Mouse (Mus musculus) stomach, postnatal 0 days (tissue): ENCODE measurements around the gene Mrpl34. TPM values are rescaled to one million over a fixed set of nuclear protein-coding genes. Genes with fewer than 3 reads are reported as not detected.

Source experiments
- ATAC-seq: fragments of 200-750 bp; cut with Nextera tagmentation; 2 replicates; pipeline ENCODE4 v1.8.0; 2017; ENCODE audit not compliant: low FRiP score, low TSS enrichment
- DNase-seq: peaks from one replicate; pipeline ENCODE4 v3.0.0-alpha.2; 2016; ENCODE audit warnings: low spot score
- H3K27ac ChIP-seq: fragments of 300-500 bp; sonication (generic); replicated peaks from 2 replicates; pipeline ENCODE4 v1.5.1; 2014; ENCODE audit warnings: mild to moderate bottlenecking, control low read depth
- H3K27me3 ChIP-seq: fragments of 300-500 bp; sonication (generic); 2 replicates; pipeline ENCODE4 v1.6.1; 2014; ENCODE audit warnings: low read length; ENCODE audit not compliant: control insufficient read depth, insufficient read depth
- H3K36me3 ChIP-seq: fragments of 300-500 bp; sonication (generic); 2 replicates; pipeline ENCODE4 v1.6.1; 2014; ENCODE audit warnings: low read length, mixed read lengths; ENCODE audit not compliant: control insufficient read depth, insufficient read depth
- H3K4me1 ChIP-seq: fragments of 300-500 bp; sonication (generic); replicated peaks from 2 replicates; pipeline ENCODE4 v1.6.1; 2014; ENCODE audit warnings: antibody characterized with exemption; ENCODE audit not compliant: control insufficient read depth, insufficient read depth
- H3K4me2 ChIP-seq: fragments of 300-500 bp; sonication (generic); replicated peaks from 2 replicates; pipeline ENCODE4 v1.6.1; 2014; ENCODE audit warnings: low read depth, mild to moderate bottlenecking, control low read depth, moderate library complexity
- H3K4me3 ChIP-seq: fragments of 300-500 bp; sonication (generic); 2 replicates; pipeline ENCODE4 v1.5.1; 2014; ENCODE audit warnings: low read depth, low read length, control low read depth
- H3K9ac ChIP-seq: fragments of 300-500 bp; sonication (generic); 2 replicates; pipeline ENCODE4 v1.6.1; 2014; ENCODE audit warnings: mild to moderate bottlenecking, low read length, control low read depth, mixed read lengths
- H3K9me3 ChIP-seq: fragments of 300-500 bp; sonication (generic); 2 replicates; pipeline ENCODE4 v1.6.1; 2016; ENCODE audit warnings: low read length; ENCODE audit not compliant: control insufficient read depth
- CTCF ChIP-seq: IDR thresholded peaks from 2 replicates; pipeline ENCODE4 v1.5.1; 2016; ENCODE audit warnings: antibody characterized with exemption, low read depth, mild to moderate bottlenecking, moderate library complexity
- EP300 ChIP-seq: optimal IDR thresholded peaks from 2 replicates; pipeline ENCODE3; 2016; ENCODE audit warnings: antibody characterized with exemption
- WGBS: fragments of 180-500 bp; shearing (Covaris S2); extraction: QIAGEN DNeasy Blood & Tissue Kit; methylation state at CpG from one replicate; pipeline ENCODE4 v1.1.7; 2014; 5-methylcytosine and 5-hydroxymethylcytosine counted together
- polyA plus RNA-seq: library from polyadenylated mRNA; unstranded; fragments of >200 nt; fragmentation: Nextera tagmentation; extraction: Ambion mirVana; gene quantifications from 2 replicates; pipeline ENCODE4 v1.2.1, GENCODE M21; 2015

Gene Mrpl34
- polyA plus RNA-seq, 1 experiment from 2014 or later = 137 TPM

DNA sequence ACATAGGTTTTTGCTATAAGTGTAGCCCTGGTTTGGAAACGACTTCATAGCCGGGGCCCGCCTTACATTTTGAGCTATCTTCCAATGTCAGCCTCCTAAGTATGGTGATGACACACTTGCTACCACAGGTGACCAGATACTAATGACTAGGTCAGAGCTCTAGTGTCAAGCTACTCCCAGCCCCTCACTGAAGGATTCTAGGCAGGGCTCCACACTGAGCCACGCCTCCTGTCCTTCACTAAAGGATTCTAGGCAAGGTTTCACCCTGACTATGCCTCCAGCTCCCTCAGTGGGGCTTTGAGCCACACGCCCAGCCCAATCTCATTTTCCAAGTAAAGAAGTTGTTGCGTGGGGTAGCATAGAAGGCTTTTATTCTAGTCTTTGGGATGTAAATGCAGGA, 4.0 kb upstream of the Mrpl34 start:
- peaks cover 5% of the 10 kb centered on the region; the same call in 1 of the 2 replicates for H3K36me3 ChIP-seq
- no peaks in the 10 kb centered on the region for H3K27me3 ChIP-seq
- ATAC-seq (no peak), DNase-seq (no peak)
- no peaks in the 10 kb centered on the region for H3K9me3 ChIP-seq
- no peak overlapping the region for H3K4me2 ChIP-seq
- WGBS = 95% methylated on average over 6 of the region's 6 CpGs
- H3K4me3 ChIP-seq = no peak overlapping the region
- H3K9ac ChIP-seq = no peak overlapping the region
- peaks cover 12% of the 10 kb centered on the region for H3K4me1 ChIP-seq
- no peak for TF ChIP-seq EP300
- TF ChIP-seq CTCF = no peak
- no peak overlapping the region for H3K27ac ChIP-seq

DNA sequence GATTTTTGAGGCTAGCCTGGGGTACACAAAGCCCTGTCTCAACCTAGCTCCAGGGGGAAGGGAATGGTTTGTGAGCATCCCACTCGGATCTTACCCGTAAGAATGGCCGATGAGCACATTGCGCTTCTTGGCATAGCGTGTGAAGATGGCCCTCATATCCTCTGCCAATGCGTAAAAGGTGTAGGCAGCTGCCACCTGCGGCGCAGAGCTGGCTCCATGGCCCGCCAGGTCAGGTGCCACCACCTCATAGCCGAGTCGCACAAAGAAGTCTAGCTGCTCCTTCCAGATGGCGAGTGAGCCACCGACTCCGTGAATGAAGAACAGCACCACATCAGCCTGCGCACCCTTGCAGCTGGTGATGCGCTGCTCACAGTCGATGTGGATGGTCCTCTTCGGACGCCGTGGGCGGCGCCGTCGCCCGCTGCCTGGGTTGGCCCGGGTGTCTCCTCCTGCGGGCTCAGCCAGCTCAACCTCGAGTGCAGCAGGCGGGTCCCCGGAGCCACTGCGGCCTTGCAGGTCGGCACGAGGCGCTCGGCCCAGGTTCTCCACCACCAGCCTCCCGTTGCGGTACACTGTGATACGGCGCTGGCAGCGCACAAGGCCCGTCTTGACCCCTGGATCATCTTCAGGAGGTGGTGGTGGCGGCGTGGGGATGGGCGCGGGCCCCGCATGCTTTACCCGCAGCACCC, 3.5 kb upstream of the Mrpl34 start:
- Histone ChIP-seq H3K27ac (no peak overlapping the region), H3K9ac (no peak overlapping the region), H3K4me1 (peaks cover 13% of the 10 kb centered on the region), H3K4me2 (no peak overlapping the region), H3K9me3 (no peaks in the 10 kb centered on the region), H3K36me3 (peaks cover 5% of the 10 kb centered on the region; the same call in 1 of the 2 replicates), H3K4me3 (no peak overlapping the region), H3K27me3 (no peaks in the 10 kb centered on the region)
- 90% methylated on average over 47 of the region's 47 CpGs for WGBS
- DNase-seq = no peak
- ATAC-seq = no peak
- no peak for TF ChIP-seq CTCF
- no peak for TF ChIP-seq EP300

DNA sequence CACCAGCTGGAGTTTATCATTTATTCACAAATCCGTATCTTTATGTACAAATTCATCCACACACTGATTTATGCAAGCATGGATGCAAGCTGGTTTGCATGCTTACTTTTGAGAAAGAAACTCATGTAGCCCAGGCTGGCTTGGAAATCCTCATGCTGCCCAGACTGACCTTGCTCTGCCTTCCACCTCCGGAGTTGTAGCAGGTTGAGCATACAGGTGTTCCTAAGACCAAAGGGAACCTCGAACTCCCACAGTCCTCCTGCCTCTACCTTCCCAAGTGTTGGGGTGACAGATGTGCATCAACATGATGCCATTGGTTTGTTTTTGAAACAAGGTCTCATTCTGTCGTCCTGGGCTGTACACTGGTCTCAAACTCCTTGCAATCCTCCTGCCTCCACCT, 2.6 kb upstream of the Mrpl34 start:
- WGBS = 69% methylated on average over 4 of the region's 4 CpGs
- peaks cover 13% of the 10 kb centered on the region for H3K4me1 ChIP-seq
- H3K9ac ChIP-seq = peak overlapping the region; percentile 72; the same call in 1 of the 2 replicates
- no peak overlapping the region for H3K4me3 ChIP-seq
- peak overlapping the region; percentile 93; the same call in 1 of the 2 replicates for H3K4me2 ChIP-seq
- DNase-seq (no peak), ATAC-seq (no peak)
- H3K27me3 ChIP-seq = no peaks in the 10 kb centered on the region
- no peaks in the 10 kb centered on the region for H3K9me3 ChIP-seq
- TF ChIP-seq CTCF (no peak), EP300 (no peak)
- no peak overlapping the region for H3K27ac ChIP-seq
- peaks cover 5% of the 10 kb centered on the region; the same call in 1 of the 2 replicates for H3K36me3 ChIP-seq

DNA sequence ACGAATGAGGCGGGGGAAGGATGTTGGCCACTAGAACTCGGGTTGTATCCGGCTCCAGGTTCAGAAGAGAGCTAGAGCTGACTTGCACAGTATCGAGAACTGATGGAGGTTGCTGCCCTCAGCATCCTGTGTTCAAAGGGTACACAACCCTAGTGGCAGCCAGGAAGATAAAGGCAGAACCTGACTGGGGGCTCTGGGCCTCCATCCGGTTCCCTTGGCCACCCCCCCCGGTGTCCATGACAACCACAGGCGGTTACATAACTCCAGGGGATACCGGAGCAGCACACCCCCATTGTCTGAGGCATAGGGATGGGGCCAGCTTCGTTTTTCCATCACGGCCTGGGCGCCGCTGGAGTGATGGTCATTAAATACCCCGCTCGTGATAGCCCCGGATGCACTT, 2.0 kb upstream of the Mrpl34 start:
- H3K27ac ChIP-seq = peak overlapping the region; percentile 53
- no peaks in the 10 kb centered on the region for H3K9me3 ChIP-seq
- H3K27me3 ChIP-seq = no peaks in the 10 kb centered on the region
- peak overlapping the region; percentile 72 for H3K9ac ChIP-seq
- DNase-seq (no peak), ATAC-seq (no peak)
- 7% methylated on average over 16 of the region's 16 CpGs for WGBS
- H3K4me1 ChIP-seq = peaks cover 13% of the 10 kb centered on the region
- peak overlapping the region; percentile 81 for H3K4me3 ChIP-seq
- peak overlapping the region; percentile 93 for H3K4me2 ChIP-seq
- TF ChIP-seq EP300 = no peak
- TF ChIP-seq CTCF = no peak
- H3K36me3 ChIP-seq = peaks cover 5% of the 10 kb centered on the region; the same call in 1 of the 2 replicates

GRCm38 (mm10) chr8:71463188-71464033, 1.3 kb upstream of the Mrpl34 start, which contains the start of gene Abhd8:
Abhd8 (minus strand) TSS chr8:71463655.
- no peaks in the 10 kb centered on the region for H3K9me3 ChIP-seq
- peak within 1 kb of the TSS; percentile 93 for H3K4me2 ChIP-seq
- H3K4me3 ChIP-seq = peak within 1 kb of the TSS; percentile 81
- DNase-seq (peak; percentile 93), ATAC-seq (peak; percentile 72)
- H3K27ac ChIP-seq = peak within 1 kb of the TSS; percentile 84
- WGBS = 1% methylated on average over 54 of the region's 55 CpGs
- no peaks in the 10 kb centered on the region for H3K27me3 ChIP-seq
- peaks cover 5% of the 10 kb centered on the region; the same call in 1 of the 2 replicates for H3K36me3 ChIP-seq
- peaks cover 13% of the 10 kb centered on the region for H3K4me1 ChIP-seq
- peak within 1 kb of the TSS; percentile 72 for H3K9ac ChIP-seq
- TF ChIP-seq EP300 (no peak), CTCF (no peak)
